Mouse (Mus musculus): ENCODE data around the gene Chchd6. TPM values are rescaled to one million over a fixed set of nuclear protein-coding genes. Genes with fewer than 3 reads are reported as not detected.

Gene Chchd6
- total and polyA plus RNA-seq, 2 experiments from 2014 or later, result 105 to 180 TPM

DNA sequence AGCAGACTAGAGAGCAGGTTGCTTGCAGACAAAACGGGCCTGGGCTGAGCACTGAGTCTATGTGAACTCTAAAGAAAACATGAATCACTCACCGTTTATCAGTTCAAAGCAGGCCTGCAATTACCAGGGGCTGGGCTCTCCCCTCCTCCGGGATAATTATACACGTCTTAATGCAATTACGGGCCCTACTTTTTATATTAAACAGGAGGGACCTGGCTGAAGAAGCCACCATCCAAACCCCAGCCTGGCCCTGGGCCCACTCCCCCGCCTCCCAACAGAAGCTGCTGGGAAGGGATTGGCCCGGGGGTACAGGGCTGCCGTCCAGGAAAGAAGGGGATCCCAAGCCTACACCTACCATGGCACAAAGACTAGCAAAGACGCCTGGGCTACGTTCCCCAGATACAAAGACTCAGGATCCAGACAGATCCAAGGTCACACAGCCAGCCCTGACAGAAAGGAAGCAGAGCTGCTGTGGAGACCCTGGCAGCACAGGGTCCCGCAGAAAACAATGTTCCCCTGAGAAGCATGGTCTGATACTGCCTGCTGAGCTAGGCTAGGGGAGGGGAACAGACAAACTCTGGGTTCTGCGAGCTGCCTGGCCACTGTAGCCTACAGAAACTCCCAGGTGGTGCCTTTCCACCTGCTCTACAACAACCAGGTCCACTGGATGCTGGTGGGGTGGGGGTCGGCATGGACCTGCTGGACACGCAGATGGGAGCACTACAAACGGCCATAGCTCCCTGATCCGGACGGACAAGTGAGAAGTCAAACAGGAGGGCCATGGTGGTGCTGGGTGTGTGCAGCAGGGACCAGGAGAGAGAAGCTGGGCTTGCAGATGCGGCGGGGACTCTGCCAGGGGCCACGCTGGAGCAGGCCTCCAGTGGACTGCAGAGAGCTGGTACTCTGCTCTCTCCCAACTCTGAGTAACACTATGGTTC lies 235.4 kb downstream of the Chchd6 start:
- H3K4me1 ChIP-seq (ENCODE audit: insufficient read depth, low read length), result peaks cover 25% of the 10 kb centered on the region
- no peak overlapping the region; the same call in 1 of the 2 replicates for H3K27ac ChIP-seq
- H3K4me3 ChIP-seq (ENCODE audit: low read length), result peak overlapping the region; percentile 95
- TF ChIP-seq CTCF (IDR thresholded peaks at IDR 0.05; ENCODE audit: low read depth), result no peak
- H3K9me3 ChIP-seq (ENCODE audit: low read length), result no peaks in the 10 kb centered on the region
- WGBS, result 32% methylated on average over 20 of the region's 20 CpGs
- DNase-seq (ENCODE audit: low spot score), result no peak
- ATAC-seq, result no peak
- H3K36me3 ChIP-seq (ENCODE audit: insufficient read depth, low read length), result no peaks in the 10 kb centered on the region
- H3K27me3 ChIP-seq (ENCODE audit: insufficient read depth, low read length), result no peaks in the 10 kb centered on the region
- peak overlapping the region; percentile 97 for H3K4me2 ChIP-seq (ENCODE audit: low read depth, low read length)
- H3K9ac ChIP-seq (replicated peaks; ENCODE audit: low read length), result peak overlapping the region; percentile 88

DNA sequence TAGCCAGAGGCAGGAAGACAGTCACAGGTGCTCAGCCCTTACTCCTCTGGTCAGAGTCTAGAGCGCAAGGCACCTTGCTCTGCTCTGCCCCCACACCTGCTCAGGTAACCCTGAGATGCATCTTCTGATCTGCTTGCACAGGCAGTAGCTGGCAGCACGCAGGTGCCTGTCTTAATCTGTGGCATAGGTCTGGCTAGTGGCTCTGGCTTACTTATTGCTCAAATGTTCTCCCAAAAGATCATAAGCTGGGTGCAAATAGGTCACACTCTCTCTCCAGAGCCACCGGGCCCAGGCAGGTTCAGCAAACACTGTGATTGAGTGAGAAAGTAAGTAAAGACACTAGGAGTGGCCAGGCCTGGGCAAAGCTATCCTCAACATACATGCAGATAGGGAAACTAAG lies 236.3 kb downstream of the Chchd6 start:
- peaks cover 25% of the 10 kb centered on the region for H3K4me1 ChIP-seq (ENCODE audit: insufficient read depth, low read length)
- H3K9ac ChIP-seq (replicated peaks; ENCODE audit: low read length), result 0 out of 2 replicates have a peak overlapping the region, but pooled peaks have one; percentile 88
- ATAC-seq (no peak), DNase-seq (ENCODE audit: low spot score) (no peak)
- no peaks in the 10 kb centered on the region for H3K9me3 ChIP-seq (ENCODE audit: low read length)
- H3K27me3 ChIP-seq (ENCODE audit: insufficient read depth, low read length), result no peaks in the 10 kb centered on the region
- WGBS, result 77% methylated on average over 3 of the region's 3 CpGs
- no peak overlapping the region for H3K27ac ChIP-seq
- H3K36me3 ChIP-seq (ENCODE audit: insufficient read depth, low read length), result peaks cover 6% of the 10 kb centered on the region; the same call in 1 of the 2 replicates
- no peak overlapping the region for H3K4me3 ChIP-seq (ENCODE audit: low read length)
- peak overlapping the region; percentile 97 for H3K4me2 ChIP-seq (ENCODE audit: low read depth, low read length)
- no peak for TF ChIP-seq CTCF (IDR thresholded peaks at IDR 0.05; ENCODE audit: low read depth)

DNA sequence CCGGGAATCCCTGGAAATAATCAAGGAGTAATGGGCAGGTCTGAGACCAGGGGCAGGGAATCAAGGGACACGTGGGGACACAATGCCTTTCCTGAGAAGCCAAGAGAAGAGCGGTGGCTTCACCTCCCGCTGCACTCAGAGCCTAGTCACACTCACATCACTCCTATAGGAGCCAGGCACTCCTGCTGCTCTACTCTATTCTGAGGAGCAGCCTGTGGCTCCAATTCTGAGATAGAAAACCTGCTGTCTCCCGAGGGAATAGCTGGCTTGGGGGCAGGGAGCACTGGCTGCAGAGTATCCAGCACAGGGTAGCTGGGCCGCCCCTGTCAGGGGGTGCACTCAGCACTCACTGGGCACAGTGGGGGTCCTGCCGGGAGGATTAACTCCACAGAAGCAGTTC lies 239.8 kb downstream of the Chchd6 start:
- Histone ChIP-seq H3K27ac (no peak overlapping the region), H3K4me2 (ENCODE audit: low read depth, low read length) (no peak overlapping the region), H3K9ac (replicated peaks; ENCODE audit: low read length) (no peak overlapping the region), H3K4me1 (ENCODE audit: insufficient read depth, low read length) (peaks cover 21% of the 10 kb centered on the region), H3K9me3 (ENCODE audit: low read length) (no peaks in the 10 kb centered on the region), H3K27me3 (ENCODE audit: insufficient read depth, low read length) (no peaks in the 10 kb centered on the region), H3K36me3 (ENCODE audit: insufficient read depth, low read length) (peaks cover 6% of the 10 kb centered on the region; the same call in 1 of the 2 replicates), H3K4me3 (ENCODE audit: low read length) (no peak overlapping the region)
- no peak for DNase-seq (ENCODE audit: low spot score)
- ATAC-seq, result no peak
- WGBS, result 31% methylated on average over 7 of the region's 7 CpGs
- TF ChIP-seq CTCF (IDR thresholded peaks at IDR 0.05; ENCODE audit: low read depth), result no peak

DNA sequence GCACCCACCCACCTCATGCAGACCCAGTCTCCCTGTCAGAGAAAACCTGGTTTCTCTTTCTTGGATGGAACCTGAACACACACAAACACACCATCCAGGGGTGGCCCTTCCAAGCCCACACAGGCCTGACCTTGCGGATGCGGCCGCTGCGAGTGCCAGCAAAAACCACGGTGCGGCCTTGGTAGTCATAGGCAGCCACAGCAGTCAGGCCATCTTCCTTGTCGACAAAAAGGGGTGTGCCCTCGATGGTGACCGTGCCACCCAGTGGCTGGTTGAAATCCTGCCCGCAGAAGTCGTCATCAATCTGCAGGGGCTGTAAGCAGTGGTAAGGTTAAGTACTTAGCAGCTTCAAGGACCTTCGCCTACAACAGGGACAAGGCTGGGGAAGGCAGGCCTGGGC lies 240.7 kb downstream of the Chchd6 start:
- DNase-seq (ENCODE audit: low spot score) (no peak), ATAC-seq (no peak)
- Histone ChIP-seq H3K9me3 (ENCODE audit: low read length) (no peaks in the 10 kb centered on the region), H3K9ac (replicated peaks; ENCODE audit: low read length) (no peak overlapping the region; the same call in 1 of the 2 replicates), H3K27me3 (ENCODE audit: insufficient read depth, low read length) (no peaks in the 10 kb centered on the region), H3K4me2 (ENCODE audit: low read depth, low read length) (no peak overlapping the region), H3K4me3 (ENCODE audit: low read length) (no peak overlapping the region), H3K36me3 (ENCODE audit: insufficient read depth, low read length) (peaks cover 6% of the 10 kb centered on the region; the same call in 1 of the 2 replicates), H3K27ac (no peak overlapping the region), H3K4me1 (ENCODE audit: insufficient read depth, low read length) (peaks cover 11% of the 10 kb centered on the region)
- peak; percentile 30 for TF ChIP-seq CTCF (IDR thresholded peaks at IDR 0.05; ENCODE audit: low read depth)
- WGBS, result 75% methylated on average over 12 of the region's 12 CpGs

DNA sequence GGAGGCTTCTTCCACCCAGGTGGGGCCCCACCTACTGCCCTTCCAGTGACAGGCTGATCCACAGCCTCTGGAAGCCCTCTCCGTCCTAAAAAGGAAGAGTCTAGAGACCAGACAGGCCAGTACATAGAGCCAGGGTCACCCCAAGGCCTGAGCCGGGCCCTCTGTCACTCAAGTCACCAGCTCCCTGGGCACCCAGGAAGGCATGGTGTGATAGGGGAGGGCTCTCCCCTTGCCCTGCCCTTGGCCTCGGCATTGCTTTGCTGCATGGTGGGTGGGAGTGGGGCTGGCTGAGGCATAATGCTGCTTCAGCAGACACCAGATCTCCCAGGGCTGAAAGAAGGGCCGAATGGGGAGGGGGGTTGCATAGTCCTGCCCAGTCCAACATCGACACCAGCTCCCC lies 241.4 kb downstream of the Chchd6 start:
- no peaks in the 10 kb centered on the region for H3K27me3 ChIP-seq (ENCODE audit: insufficient read depth, low read length)
- TF ChIP-seq CTCF (IDR thresholded peaks at IDR 0.05; ENCODE audit: low read depth), result no peak
- peaks cover 5% of the 10 kb centered on the region; the same call in 1 of the 2 replicates for H3K4me1 ChIP-seq (ENCODE audit: insufficient read depth, low read length)
- no peaks in the 10 kb centered on the region for H3K9me3 ChIP-seq (ENCODE audit: low read length)
- WGBS, result 69% methylated on average over 5 of the region's 5 CpGs
- no peak overlapping the region for H3K4me3 ChIP-seq (ENCODE audit: low read length)
- peaks cover 6% of the 10 kb centered on the region; the same call in 1 of the 2 replicates for H3K36me3 ChIP-seq (ENCODE audit: insufficient read depth, low read length)
- no peak for ATAC-seq
- H3K4me2 ChIP-seq (ENCODE audit: low read depth, low read length), result no peak overlapping the region
- H3K27ac ChIP-seq, result no peak overlapping the region
- no peak for DNase-seq (ENCODE audit: low spot score)
- no peak overlapping the region for H3K9ac ChIP-seq (replicated peaks; ENCODE audit: low read length)

DNA sequence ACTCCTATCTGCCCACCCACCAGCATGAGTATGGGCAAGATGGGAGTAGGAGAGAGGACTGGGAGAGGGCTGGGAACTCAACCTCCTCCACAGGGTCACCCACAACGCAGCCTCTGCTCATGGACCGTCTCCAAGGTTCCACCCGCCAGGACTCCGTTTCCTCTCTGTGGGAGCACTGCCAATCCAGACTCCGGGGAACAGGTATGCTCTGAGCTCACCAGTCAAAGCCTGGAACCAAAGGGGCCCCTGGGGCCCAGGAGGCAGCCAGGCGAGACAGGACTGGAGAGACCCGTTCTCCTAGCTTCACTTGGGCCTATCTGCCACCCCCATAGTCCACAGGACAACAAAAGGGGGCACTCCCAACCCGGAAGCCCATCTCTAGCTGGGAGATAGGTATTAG lies 242.4 kb downstream of the Chchd6 start:
- Histone ChIP-seq H3K4me2 (ENCODE audit: low read depth, low read length) (no peak overlapping the region), H3K9ac (replicated peaks; ENCODE audit: low read length) (no peak overlapping the region), H3K9me3 (ENCODE audit: low read length) (no peaks in the 10 kb centered on the region), H3K4me3 (ENCODE audit: low read length) (no peak overlapping the region), H3K4me1 (ENCODE audit: insufficient read depth, low read length) (peaks cover 5% of the 10 kb centered on the region), H3K36me3 (ENCODE audit: insufficient read depth, low read length) (peaks cover 6% of the 10 kb centered on the region; the same call in 1 of the 2 replicates), H3K27ac (no peak overlapping the region), H3K27me3 (ENCODE audit: insufficient read depth, low read length) (no peaks in the 10 kb centered on the region)
- DNase-seq (ENCODE audit: low spot score) (no peak), ATAC-seq (no peak)
- 58% methylated on average over 8 of the region's 8 CpGs for WGBS
- no peak for TF ChIP-seq CTCF (IDR thresholded peaks at IDR 0.05; ENCODE audit: low read depth)

Data from hindbrain, postnatal 0 days (tissue).